Mouse (Mus musculus): ENCODE measurements around the gene Dpp6.

Gene Dpp6

GRCm38 (mm10) chr5:27565700-27566099 is 748.7 kb downstream of the Dpp6 start:
- no peak for DNase-seq

GRCm38 (mm10) chr5:27587970-27588758 is 771.2 kb downstream of the Dpp6 start:
- DNase-seq: no peak

GRCm38 (mm10) chr5:27604132-27604531 is 787.1 kb downstream of the Dpp6 start:
- no peak for DNase-seq

GRCm38 (mm10) chr5:27615769-27616168 is 798.8 kb downstream of the Dpp6 start:
- DNase-seq: peak; percentile 52

- no peak for DNase-seq
Observed at GRCm38 (mm10) chr5:27621811-27622210, 804.8 kb downstream of the Dpp6 start.

- DNase-seq: no peak
Observed at GRCm38 (mm10) chr5:27623876-27624275, 806.9 kb downstream of the Dpp6 start.

GRCm38 (mm10) chr5:27632151-27632550 is 815.1 kb downstream of the Dpp6 start:
- DNase-seq: no peak

GRCm38 (mm10) chr5:27635941-27636340 is 818.9 kb downstream of the Dpp6 start:
- no peak for DNase-seq

- no peak for DNase-seq
Observed at GRCm38 (mm10) chr5:27641876-27642275, 824.9 kb downstream of the Dpp6 start.

GRCm38 (mm10) chr5:27651879-27652814 is 835.1 kb downstream of the Dpp6 start:
- no peak for DNase-seq

GRCm38 (mm10) chr5:27656101-27656500 is 839.1 kb downstream of the Dpp6 start:
- no peak for DNase-seq

GRCm38 (mm10) chr5:27657672-27658071 is 840.7 kb downstream of the Dpp6 start:
- DNase-seq: no peak

- no peak for DNase-seq
Observed at GRCm38 (mm10) chr5:27658165-27658564, 841.2 kb downstream of the Dpp6 start.

GRCm38 (mm10) chr5:27658569-27658968 is 841.6 kb downstream of the Dpp6 start:
- DNase-seq: no peak

- no peak for DNase-seq
Observed at GRCm38 (mm10) chr5:27659019-27659418, 842.0 kb downstream of the Dpp6 start.

GRCm38 (mm10) chr5:27659781-27660180 is 842.8 kb downstream of the Dpp6 start:
- DNase-seq: no peak

GRCm38 (mm10) chr5:27664111-27664510 is 847.1 kb downstream of the Dpp6 start:
- no peak for DNase-seq

- DNase-seq: no peak
Observed at GRCm38 (mm10) chr5:27671487-27671886, 854.5 kb downstream of the Dpp6 start.

- peak; percentile 58 for DNase-seq
Observed at GRCm38 (mm10) chr5:27677247-27677666, 860.3 kb downstream of the Dpp6 start.

- no peak for DNase-seq
Observed at GRCm38 (mm10) chr5:27679151-27679550, 862.1 kb downstream of the Dpp6 start.

- DNase-seq: no peak
Observed at GRCm38 (mm10) chr5:27680476-27680875, 863.5 kb downstream of the Dpp6 start.

GRCm38 (mm10) chr5:27685162-27685561 is 868.2 kb downstream of the Dpp6 start:
- DNase-seq: no peak

- DNase-seq: no peak
Observed at GRCm38 (mm10) chr5:27685923-27686322, 868.9 kb downstream of the Dpp6 start.

GRCm38 (mm10) chr5:27687311-27687710 is 870.3 kb downstream of the Dpp6 start:
- DNase-seq: no peak

Data from right cerebral cortex, postnatal 25 days (tissue).